Mouse (Mus musculus) neural tube, embryonic 13.5 days (tissue): ENCODE measurements at regions not wholly inside any gene's neighbourhood (a gene's known extent, or its start where the extent isn't known, plus 50 kb on each side); places are given as distances from the start of the nearest gene placed in this dataset.
"Not testable (repeated sequence)": the region's sequence is repeated elsewhere in the genome, so short reads cannot be mapped to it uniquely, and the experiment has no call there.

Source experiments
- ATAC-seq: fragments of 200-750 bp; cut with Nextera tagmentation; 2 replicates; pipeline ENCODE4 v1.8.0; 2017; ENCODE audit warnings: low read depth, mild to moderate bottlenecking, moderate TSS enrichment, moderate library complexity
- H3K27ac ChIP-seq: fragments of 300-500 bp; sonication (generic); replicated peaks from 2 replicates; pipeline ENCODE4 v1.5.1; 2015; ENCODE audit warnings: moderate library complexity, mild to moderate bottlenecking, inconsistent platforms
- H3K27me3 ChIP-seq: fragments of 300-500 bp; sonication (generic); 2 replicates; pipeline ENCODE4 v1.6.1; 2015; ENCODE audit warnings: mild to moderate bottlenecking, inconsistent platforms
- H3K36me3 ChIP-seq: fragments of 300-500 bp; sonication (generic); 2 replicates; pipeline ENCODE4 v1.6.1; 2015; ENCODE audit warnings: mild to moderate bottlenecking, inconsistent platforms
- H3K4me1 ChIP-seq: fragments of 300-500 bp; sonication (generic); replicated peaks from 2 replicates; pipeline ENCODE4 v1.6.1; 2015; ENCODE audit warnings: inconsistent platforms
- H3K4me2 ChIP-seq: fragments of 300-500 bp; sonication (generic); 2 replicates; pipeline ENCODE4 v1.6.1; 2015; ENCODE audit warnings: inconsistent platforms, mild to moderate bottlenecking, moderate library complexity
- H3K4me3 ChIP-seq: fragments of 300-500 bp; sonication (generic); 2 replicates; pipeline ENCODE4 v1.5.1; 2015; ENCODE audit warnings: mild to moderate bottlenecking, inconsistent platforms
- H3K9ac ChIP-seq: fragments of 300-500 bp; sonication (generic); 2 replicates; pipeline ENCODE4 v1.6.1; 2015; ENCODE audit warnings: moderate library complexity, mild to moderate bottlenecking, inconsistent platforms
- H3K9me3 ChIP-seq: fragments of 300-500 bp; sonication (generic); 2 replicates; pipeline ENCODE4 v1.6.1; 2016; ENCODE audit warnings: inconsistent platforms
- WGBS: fragments of 180-500 bp; shearing (Covaris S2); methylation state at CpG from one replicate; pipeline ENCODE4 v1.1.7; 2015; 5-methylcytosine and 5-hydroxymethylcytosine counted together

DNA sequence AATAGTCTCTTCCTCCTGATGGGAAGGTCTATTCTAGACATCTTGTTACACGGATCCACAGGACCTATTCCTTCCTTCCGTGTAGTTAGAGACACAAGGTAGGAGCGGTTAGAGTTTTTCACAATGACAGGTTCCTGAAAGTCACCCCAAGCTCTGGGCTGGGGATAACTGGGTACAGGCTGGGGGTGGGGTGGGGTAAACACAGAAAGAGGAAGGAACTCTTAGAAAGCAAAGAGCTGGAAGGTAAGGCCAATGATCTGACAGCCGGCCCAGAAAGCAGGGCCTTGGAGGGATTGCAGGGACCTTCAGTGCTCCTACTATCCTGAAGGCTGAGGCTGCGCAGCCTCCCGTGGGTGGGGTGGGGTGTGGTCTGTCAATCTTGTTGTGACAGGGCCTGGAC, 295.4 kb downstream of the 4933412E24Rik start:
- no peaks in the 10 kb centered on the region for H3K36me3 ChIP-seq
- H3K4me1 ChIP-seq: no peaks in the 10 kb centered on the region
- H3K9ac ChIP-seq: no peak overlapping the region
- H3K9me3 ChIP-seq: no peaks in the 10 kb centered on the region
- no peak overlapping the region for H3K4me3 ChIP-seq
- no peak overlapping the region for H3K4me2 ChIP-seq
- no peak overlapping the region for H3K27ac ChIP-seq
- no peaks in the 10 kb centered on the region for H3K27me3 ChIP-seq
- 84% methylated on average over 6 of the region's 6 CpGs for WGBS
- ATAC-seq: no peak

DNA sequence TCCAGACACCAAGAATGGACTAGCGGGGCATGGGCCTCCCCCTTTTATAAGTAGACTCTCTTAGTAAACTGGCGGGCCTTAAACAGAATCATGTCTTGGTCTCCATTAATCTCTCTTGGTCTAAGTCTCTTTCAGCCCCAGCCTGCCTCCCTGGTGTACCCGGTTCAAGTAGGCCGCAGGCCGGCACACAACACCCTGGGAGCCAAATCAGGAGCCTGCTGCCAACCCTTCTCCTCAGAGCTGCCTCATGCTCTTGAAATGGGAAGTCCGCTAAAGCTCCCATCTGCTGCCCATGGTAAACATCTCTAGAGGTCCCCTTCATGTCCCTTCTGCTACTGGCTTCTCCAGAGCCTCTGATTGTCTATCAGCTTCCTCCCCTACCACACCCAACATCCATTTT, 296.3 kb downstream of the 4933412E24Rik start:
- 89% methylated on average over 6 of the region's 6 CpGs for WGBS
- Histone ChIP-seq H3K4me3 (no peak overlapping the region), H3K4me1 (no peaks in the 10 kb centered on the region), H3K36me3 (no peaks in the 10 kb centered on the region), H3K27ac (no peak overlapping the region), H3K4me2 (no peak overlapping the region), H3K27me3 (no peaks in the 10 kb centered on the region), H3K9ac (no peak overlapping the region), H3K9me3 (no peaks in the 10 kb centered on the region)
- ATAC-seq: no peak

GRCm38 (mm10) chr15:59719383-59720128, 296.9 kb downstream of the 4933412E24Rik start:
- ATAC-seq, H3K4me1 ChIP-seq: not testable (repeated sequence)

DNA sequence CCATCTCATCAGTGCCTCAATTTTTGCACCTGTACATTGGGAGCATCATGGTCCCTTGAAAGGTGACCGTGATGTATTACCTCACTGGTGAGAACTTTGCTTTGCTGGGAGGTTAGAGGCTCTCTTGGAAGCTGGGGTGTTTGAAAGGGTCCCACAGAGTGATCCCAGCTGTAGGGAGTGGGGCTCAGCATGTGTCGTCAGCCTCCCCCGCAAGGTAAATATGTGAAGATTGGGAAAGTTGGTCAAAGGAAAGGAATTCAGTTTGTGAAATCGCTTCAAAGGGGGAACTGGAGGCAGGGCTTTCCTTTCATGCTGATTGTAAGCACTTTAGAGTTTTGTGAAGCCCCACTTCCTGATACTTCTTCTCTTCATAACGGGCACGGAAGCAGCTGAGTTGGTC, 299.5 kb downstream of the 4933412E24Rik start:
- ATAC-seq: no peak
- H3K27me3 ChIP-seq: no peaks in the 10 kb centered on the region
- H3K9me3 ChIP-seq: no peaks in the 10 kb centered on the region
- H3K9ac ChIP-seq: no peak overlapping the region
- no peak overlapping the region for H3K27ac ChIP-seq
- peaks cover 8% of the 10 kb centered on the region for H3K4me1 ChIP-seq
- no peaks in the 10 kb centered on the region for H3K36me3 ChIP-seq
- no peak overlapping the region for H3K4me2 ChIP-seq
- WGBS: 74% methylated on average over 6 of the region's 6 CpGs
- H3K4me3 ChIP-seq: no peak overlapping the region

More at GRCm38 (mm10) chr15:59719383-59720128, 296.9 kb downstream of the 4933412E24Rik start:
- not testable (repeated sequence) for H3K4me2 ChIP-seq, H3K27ac ChIP-seq, H3K27me3 ChIP-seq, H3K36me3 ChIP-seq, H3K4me3 ChIP-seq, H3K9me3 ChIP-seq, H3K9ac ChIP-seq
- 86% methylated on average over 6 of the region's 6 CpGs for WGBS

DNA sequence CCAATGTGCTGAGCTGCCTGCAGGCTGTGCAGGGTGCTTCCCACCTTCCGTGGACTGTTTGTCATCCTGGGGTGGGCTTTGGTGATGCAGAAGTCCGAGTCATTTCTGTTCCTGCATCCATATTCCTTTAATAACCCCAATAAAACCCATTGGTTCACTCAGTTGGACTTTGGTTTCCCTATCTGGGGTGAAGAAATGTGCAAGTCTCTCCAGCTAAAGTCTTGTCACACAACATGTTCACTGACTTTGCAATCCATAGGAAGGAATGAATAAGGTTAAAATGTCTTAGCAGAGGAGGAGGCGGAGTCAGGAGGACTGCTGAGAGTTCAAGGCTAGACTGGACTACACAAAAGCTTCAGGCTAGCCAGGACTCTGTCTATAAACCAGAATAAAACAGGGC, 300.5 kb downstream of the 4933412E24Rik start:
- no peaks in the 10 kb centered on the region for H3K27me3 ChIP-seq
- no peak overlapping the region for H3K27ac ChIP-seq
- no peaks in the 10 kb centered on the region for H3K9me3 ChIP-seq
- 80% methylated on average over 3 of the region's 3 CpGs for WGBS
- no peaks in the 10 kb centered on the region for H3K36me3 ChIP-seq
- no peak for ATAC-seq
- H3K9ac ChIP-seq: no peak overlapping the region
- no peak overlapping the region for H3K4me2 ChIP-seq
- H3K4me1 ChIP-seq: peaks cover 8% of the 10 kb centered on the region
- no peak overlapping the region for H3K4me3 ChIP-seq

- 59% methylated on average over 8 of the region's 8 CpGs for WGBS
- Histone ChIP-seq H3K36me3 (no peaks in the 10 kb centered on the region), H3K4me2 (no peak overlapping the region), H3K4me3 (no peak overlapping the region), H3K27ac (no peak overlapping the region), H3K9me3 (no peaks in the 10 kb centered on the region), H3K27me3 (no peaks in the 10 kb centered on the region), H3K4me1 (peaks cover 8% of the 10 kb centered on the region), H3K9ac (no peak overlapping the region)
- no peak for ATAC-seq
Measured at GRCm38 (mm10) chr15:59713965-59714739, 302.3 kb downstream of the 4933412E24Rik start.

GRCm38 (mm10) chr15:59712077-59712752, 304.2 kb downstream of the 4933412E24Rik start:
- H3K27me3 ChIP-seq: no peaks in the 10 kb centered on the region
- H3K4me3 ChIP-seq: no peak overlapping the region
- no peaks in the 10 kb centered on the region for H3K9me3 ChIP-seq
- H3K4me1 ChIP-seq: peaks cover 8% of the 10 kb centered on the region
- 90% methylated on average over 5 of the region's 5 CpGs for WGBS
- no peak for ATAC-seq
- H3K4me2 ChIP-seq: no peak overlapping the region
- H3K27ac ChIP-seq: no peak overlapping the region
- no peak overlapping the region for H3K9ac ChIP-seq
- H3K36me3 ChIP-seq: no peaks in the 10 kb centered on the region

- ATAC-seq: no peak
- H3K27ac ChIP-seq: no peak overlapping the region
- no peaks in the 10 kb centered on the region for H3K36me3 ChIP-seq
- no peaks in the 10 kb centered on the region for H3K9me3 ChIP-seq
- 89% methylated on average over 2 of the region's 2 CpGs for WGBS
- no peak overlapping the region for H3K4me3 ChIP-seq
- peaks cover 8% of the 10 kb centered on the region for H3K4me1 ChIP-seq
- H3K9ac ChIP-seq: no peak overlapping the region
- H3K27me3 ChIP-seq: no peaks in the 10 kb centered on the region
- H3K4me2 ChIP-seq: no peak overlapping the region
Measured at GRCm38 (mm10) chr15:59709925-59710324, 306.5 kb downstream of the 4933412E24Rik start.

GRCm38 (mm10) chr15:59708402-59708801, 308.0 kb downstream of the 4933412E24Rik start:
- H3K9me3 ChIP-seq: no peaks in the 10 kb centered on the region
- H3K27me3 ChIP-seq: no peaks in the 10 kb centered on the region
- H3K9ac ChIP-seq: no peak overlapping the region
- no peak overlapping the region for H3K27ac ChIP-seq
- no peaks in the 10 kb centered on the region for H3K4me1 ChIP-seq
- no peak overlapping the region for H3K4me2 ChIP-seq
- ATAC-seq: no peak
- H3K36me3 ChIP-seq: no peaks in the 10 kb centered on the region
- H3K4me3 ChIP-seq: no peak overlapping the region

DNA sequence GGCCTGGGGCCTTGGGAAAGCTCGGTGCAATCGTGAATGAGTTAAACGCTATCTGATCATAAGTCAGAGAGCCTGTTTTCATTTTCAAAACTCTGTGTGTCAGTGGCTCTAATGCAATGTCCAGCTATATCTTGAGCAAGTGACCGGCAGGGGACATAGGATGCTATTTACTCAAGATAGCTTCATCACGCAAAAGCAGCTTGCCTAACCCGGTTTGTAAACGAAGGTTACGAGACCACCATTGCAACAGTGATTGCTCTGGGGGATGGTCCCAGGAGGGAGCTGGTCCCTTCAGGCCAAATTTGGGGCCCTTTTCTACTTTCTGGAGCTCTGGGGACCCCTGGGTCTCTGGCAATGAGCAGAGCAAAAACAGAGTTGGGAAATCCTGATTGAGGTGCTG, 309.3 kb downstream of the 4933412E24Rik start:
- H3K4me1 ChIP-seq: no peaks in the 10 kb centered on the region
- no peak for ATAC-seq
- H3K9ac ChIP-seq: no peak overlapping the region
- no peaks in the 10 kb centered on the region for H3K9me3 ChIP-seq
- H3K27me3 ChIP-seq: no peaks in the 10 kb centered on the region
- no peak overlapping the region for H3K4me2 ChIP-seq
- H3K27ac ChIP-seq: no peak overlapping the region
- no peaks in the 10 kb centered on the region for H3K36me3 ChIP-seq
- H3K4me3 ChIP-seq: no peak overlapping the region
- WGBS: 85% methylated on average over 8 of the region's 8 CpGs
